Mouse (Mus musculus) urinary bladder, postnatal 14 days (tissue): ENCODE data around the gene Xkr8.
"Not testable (repeated sequence)": the region's sequence is repeated elsewhere in the genome, so short reads cannot be mapped to it uniquely, and the experiment has no call there.

Experiments used
- DNase-seq: peaks from one replicate; pipeline ENCODE4 v3.0.0; 2021; ENCODE audit warnings: low spot score

Xkr8 gene

GRCm38 (mm10) chr4:132732148-132732684 lies at the start of gene Xkr8:
TSS of gene Xkr8 (minus strand) at chr4:132732546.
- DNase-seq = peak; percentile 95

DNA sequence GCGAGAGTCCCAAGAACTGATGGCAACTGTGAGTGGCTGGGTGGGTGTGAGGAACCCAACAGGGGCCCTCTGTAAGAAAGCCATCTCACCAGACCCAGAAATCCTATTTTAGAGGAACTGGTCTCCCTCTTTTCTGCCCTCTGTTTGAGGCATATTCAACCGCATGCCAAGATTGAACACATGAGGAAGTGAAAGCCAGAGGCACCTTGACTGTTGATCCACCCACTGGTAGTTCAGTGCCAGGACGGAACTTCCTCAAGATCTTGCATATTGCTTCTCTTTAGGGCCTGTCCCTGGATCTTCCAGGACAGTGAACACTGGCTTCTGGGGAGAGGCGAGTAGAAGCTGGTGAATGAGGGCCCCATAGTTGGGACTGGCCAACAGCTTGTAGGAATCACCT lies 47.9 kb upstream of the Xkr8 start:
- no peak for DNase-seq

- no peak for DNase-seq
These were observed 46.3 kb upstream of the Xkr8 start for GRCm38 (mm10) chr4:132778562-132779201.

DNA sequence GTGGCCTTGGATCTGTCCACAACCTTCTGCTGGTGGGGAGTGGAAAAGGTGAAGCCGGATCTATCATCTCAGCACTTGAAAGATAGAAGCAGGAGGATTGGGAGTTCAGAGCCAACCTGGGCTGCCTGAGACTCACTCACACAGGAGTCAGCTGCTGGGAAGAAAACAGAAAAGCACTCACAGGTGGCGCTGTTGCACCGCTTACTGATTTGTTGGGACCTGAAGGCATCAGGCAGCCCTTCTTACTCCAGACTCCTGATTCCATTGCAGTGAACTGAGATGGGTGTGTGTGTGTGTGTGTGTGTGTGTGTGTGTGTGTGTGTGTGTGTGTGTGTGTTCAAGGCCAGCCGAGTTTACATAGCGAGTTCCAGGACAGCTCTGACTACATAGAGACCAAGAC lies 44.4 kb upstream of the Xkr8 start:
- DNase-seq = peak; percentile 77

- no peak for DNase-seq
These were observed 42.6 kb upstream of the Xkr8 start for GRCm38 (mm10) chr4:132774905-132775304.

GRCm38 (mm10) chr4:132771776-132772175 lies 39.4 kb upstream of the Xkr8 start:
- no peak for DNase-seq

DNA sequence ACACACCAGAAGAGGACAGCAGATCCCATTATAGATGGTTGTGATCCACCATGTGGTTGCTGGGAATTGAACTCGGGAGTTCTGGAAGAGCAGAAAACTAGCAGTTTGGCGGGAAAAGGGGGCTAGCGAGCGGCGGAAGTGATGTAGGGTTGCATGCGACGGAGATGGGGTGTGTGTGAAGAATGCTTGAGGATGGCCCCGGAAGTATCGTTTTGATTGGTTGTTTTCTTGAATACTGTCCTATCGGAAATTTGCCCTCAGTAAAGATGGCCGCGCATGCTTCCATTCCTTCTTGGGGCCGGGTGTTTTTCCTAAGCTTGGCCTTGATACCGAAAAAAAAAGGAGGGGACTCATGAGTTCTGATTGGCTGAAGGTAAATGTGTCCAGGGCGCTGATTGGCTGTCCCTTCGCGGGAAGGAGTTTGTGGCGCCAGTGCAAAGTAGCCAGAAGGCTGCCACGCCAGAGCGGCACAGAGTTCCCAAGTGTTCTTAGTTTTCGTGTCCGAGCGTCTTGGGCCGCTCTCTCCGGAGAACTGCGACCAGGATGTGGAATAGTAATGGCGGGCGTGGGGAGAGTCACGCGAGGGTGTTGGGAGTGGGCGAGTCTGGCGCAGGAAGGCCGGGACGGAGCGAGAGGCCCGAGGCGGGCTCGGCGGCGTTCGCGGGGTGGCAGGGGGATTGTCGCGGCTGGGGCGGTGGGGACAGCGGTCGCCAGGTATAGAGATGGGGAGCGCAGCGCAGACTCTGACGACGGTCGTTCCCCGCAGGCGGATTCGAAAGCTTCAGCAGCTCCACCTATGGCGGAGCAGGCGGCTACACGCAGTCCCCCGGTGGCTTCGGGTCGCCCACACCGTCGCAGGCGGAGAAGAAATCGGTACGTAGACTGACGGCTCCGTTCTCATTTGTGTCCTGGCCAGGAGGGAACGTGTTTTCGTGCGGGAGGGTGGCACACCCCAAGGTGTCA lies 35.8 kb upstream of the Xkr8 start, which contains the start of gene Rpa2:
TSS of gene Rpa2 (plus strand) at position 419 of the 963 bp plus-strand sequence.
- DNase-seq = peak; percentile 99

DNA sequence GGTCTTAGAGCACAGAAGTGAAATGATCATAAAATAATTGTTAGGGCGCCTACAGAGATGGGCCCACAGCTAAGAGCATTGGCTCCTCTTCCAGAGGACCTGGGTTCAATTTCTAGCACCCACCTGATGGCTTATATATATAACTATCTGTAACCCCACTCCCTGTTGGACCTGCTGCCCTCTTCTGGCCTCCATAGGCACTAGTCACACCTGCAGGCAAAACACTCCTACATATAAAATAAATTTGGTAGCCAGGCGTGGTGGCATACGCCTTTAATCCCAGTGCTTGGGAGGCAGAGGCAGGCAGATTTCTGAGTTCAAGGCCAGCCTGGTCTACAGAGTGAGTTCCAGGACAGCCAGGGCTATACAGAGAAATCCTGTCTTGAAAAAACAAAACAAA lies 30.8 kb upstream of the Xkr8 start:
- DNase-seq = not testable (repeated sequence)

DNA sequence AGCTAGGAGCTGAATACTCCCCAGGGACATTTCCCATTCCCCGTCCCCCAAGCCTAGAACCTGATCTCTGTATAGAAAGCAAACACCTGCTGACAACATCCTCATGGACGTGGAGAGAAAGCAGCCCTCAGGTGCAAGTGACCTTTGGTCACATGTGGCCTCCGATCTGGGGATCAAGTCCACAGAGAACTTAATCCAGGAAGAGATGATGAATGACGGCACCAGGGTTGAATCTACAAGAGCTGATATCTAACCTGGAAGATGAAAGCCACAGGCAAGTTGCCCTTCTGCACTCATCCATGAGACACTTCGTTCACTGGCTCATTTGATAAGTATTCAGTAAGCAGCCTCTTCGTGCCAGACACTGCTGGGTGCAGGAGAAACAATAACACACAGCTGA lies 30.3 kb upstream of the Xkr8 start:
- no peak for DNase-seq

DNA sequence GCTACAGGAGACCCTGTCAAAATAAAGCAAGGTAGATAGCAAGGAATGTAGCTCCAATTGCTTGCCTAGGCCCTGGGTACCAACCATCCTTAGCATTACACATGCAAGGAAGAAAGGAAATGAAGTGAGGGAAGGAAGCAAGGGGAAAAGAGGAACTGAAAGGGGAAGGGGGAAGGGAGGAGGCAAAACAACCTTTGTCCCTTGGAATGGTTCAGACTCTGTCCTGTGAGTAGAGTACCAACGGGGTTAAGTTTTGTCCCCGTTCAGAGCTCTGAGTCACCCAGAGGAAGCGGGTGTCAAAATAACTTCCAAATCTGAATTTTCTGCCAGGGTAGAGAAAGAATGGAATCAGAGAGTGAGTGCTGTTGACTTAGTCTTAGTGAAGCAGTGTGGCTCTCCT lies 27.9 kb upstream of the Xkr8 start:
- DNase-seq = no peak

- DNase-seq = no peak
These were observed 25.4 kb upstream of the Xkr8 start for GRCm38 (mm10) chr4:132757633-132758351.

DNA sequence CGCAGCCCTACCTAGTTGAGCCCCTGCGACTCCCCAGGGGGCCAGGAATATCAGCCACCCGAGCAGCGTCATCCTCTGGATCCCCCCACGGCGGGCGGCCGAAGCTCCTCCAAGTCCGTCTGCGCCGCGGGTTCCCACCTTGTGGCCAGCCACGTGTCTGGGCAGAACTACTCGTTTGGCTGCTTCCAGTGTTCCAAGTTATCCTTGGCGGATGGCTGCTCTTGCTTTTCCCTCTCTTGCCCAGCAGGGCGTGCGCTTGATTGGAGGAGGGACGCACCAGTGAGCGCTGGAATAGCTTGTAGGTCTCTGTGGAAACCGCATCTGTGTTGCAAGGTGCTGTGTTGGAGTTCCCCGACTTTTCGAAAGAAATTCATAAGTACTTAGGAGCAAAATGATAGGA lies 24.6 kb upstream of the Xkr8 start, which contains the start of gene Smpdl3b:
TSS of gene Smpdl3b (minus strand) at position 279 of the 400 bp plus-strand sequence.
- DNase-seq = peak; percentile 81

DNA sequence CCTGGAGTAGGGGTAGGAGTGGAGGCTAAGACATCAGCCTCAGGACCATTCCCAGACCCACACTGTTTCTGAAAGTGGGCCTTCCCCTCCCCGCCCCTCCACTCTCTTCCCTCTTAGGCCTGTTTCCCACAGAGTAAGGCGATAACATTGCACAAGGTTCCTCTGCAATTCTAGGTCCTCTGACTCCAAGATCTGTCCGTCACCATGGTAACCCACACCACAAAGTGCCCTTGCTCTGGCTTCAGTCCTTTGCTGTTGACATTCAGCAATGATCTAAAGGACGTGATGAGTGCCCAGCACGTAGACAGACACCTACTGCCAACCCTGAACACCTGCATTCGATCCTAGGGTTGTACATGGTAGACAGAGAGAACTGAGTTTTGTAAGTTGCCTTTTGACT lies 20.6 kb upstream of the Xkr8 start:
- no peak for DNase-seq

DNA sequence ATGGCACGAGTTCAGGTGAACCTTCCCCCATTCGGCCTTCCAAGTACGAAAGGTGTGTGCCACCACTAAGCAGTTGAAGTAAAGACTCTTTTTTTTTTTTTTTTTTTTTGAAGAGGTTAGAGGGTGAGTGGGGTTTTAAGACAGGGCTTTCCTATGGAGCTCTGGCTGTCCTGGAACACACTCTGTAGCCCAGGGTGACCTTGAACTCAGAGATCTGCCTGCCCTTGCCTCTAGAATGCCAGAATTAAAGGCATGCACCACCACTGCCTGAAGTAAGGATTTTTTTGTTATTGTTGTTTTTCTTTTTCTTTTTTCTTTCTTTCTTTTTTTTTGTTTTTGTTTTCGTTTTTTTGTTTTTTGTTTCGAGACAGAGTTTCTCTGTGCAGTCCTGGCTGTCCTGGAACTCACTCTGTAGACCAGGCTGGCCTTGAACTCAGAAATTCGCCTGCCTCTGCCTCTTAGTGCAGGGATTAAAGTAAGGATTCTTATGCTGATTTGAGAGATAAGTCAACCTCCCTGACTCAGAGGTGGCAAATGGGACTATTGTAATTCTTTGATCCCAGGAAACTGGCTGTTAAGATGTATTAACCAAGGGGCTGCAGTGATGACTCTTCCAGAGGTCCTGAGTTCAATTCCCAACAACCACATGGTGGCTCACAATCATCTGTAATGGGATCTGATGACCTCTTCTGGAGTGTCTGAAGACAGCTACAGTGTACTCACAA lies 17.1 kb upstream of the Xkr8 start:
- DNase-seq = no peak

GRCm38 (mm10) chr4:132748778-132749177 lies 16.4 kb upstream of the Xkr8 start:
- no peak for DNase-seq

DNA sequence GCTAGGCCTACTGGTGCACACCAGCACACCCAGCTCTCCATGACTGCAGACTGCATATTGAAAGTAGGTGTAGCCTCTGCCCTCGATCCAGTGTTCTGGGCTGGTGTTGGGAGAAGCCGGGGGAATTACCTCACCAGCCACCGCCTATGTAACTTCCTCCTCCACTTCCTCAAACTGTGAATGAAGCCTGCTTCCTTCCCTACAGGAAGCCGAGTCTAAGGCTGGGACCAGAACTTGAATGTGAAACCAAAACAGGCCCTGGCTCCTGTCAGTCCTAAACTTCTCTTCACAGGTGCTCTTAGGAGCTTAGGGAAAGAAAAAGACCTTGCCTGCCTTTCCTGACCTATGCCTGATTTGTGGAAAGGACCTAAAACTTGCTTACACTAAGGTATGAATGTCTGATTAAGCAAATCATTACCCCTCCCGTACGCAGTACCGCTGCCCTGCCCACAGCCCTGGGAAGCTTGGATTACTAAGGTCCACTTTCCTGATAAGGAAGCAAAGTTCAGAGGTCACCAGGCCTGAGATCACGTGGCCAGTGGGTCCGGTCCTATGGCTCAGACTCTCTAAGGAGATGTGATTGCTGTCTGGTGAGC lies 15.4 kb upstream of the Xkr8 start:
- DNase-seq = peak; percentile 22

DNA sequence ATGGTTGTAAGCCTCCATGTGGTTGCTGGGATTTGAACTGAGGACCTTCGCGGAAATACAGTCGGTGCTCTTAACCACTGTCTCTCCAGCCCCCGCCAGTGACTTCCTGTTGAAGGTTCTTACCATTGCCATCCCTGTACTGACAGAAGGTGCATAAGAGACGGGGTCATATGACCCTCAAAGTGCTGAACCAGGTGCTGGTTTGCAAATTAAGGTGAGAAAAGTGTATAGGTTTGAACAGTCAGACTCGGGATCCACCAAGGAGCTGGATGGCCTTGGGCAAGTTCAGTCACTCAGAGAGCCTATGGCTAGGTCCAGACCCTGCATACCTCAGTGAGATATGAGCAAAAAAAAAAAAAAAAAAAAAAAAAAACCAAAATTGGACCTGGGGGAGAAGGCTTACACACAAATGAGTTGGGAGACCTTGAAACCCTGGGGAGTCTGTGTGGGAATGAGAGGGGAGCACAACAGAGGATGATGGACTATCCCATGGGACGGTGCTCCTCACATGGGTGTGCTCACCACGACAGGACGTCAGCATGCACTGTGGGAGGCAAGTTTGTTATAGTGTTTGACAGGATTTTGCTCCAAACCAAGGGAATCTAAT lies 14.7 kb upstream of the Xkr8 start:
- no peak for DNase-seq

DNA sequence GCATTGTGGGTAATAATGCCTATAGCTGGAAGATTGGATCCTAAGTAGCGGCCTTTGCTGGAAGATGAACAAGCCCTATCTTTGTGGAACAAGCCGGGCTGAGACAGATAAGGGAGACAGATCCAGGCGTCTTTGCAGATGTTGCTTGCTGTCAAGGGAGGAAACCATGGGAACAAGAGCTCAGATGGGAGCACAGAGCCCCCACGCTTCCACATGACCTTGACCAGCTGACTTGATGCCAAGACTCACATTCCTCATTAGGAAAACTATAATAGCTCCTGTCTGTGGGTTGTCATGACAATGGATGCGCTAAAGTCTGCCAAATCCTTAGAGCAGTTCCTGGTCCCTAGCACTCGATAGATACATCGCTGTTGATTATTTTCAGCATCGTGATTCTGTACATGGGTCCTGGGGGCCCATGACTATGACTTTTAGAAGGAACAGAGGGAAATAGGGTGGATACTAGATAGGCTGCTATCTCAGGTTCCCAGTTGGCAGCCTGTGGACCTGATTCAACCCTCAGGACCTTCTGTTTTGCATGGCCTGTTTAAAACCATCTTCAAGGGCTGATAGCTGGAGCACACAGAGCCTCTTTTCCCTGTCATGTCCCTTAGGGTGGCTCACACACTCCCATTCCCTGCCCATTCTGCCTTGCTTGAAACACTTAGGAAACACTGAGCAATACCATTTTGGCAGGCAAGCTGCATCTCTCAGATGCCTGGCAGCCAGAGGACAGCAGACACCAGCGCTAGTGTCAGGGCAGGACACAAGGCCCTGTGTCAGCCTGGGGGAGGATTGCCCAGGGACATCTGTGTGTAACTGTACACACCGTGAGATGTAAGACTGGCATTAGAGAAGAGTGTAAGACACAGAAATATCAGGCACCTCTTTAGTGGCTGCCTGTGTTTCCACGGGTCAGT lies 11.9 kb upstream of the Xkr8 start:
- DNase-seq = no peak

DNA sequence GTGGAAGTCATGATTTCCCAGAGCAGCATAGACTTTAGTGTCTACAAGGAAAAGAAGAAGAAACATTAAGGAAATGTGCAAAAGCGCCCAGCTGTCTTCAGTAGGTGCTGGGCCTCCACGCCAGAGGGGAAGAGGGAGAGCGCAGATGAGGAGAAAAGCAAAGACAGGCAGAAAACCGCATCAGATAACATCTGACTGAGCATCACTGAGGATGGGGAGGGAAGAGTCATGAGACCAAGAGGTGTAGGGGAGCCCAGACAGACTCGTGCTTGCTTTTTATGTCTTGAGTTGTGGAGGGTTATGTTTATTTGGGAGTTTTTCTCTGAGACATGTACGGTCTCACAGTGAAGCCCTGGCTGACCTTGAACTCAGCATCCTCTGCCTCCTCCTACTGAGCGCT lies 9.1 kb upstream of the Xkr8 start:
- no peak for DNase-seq

DNA sequence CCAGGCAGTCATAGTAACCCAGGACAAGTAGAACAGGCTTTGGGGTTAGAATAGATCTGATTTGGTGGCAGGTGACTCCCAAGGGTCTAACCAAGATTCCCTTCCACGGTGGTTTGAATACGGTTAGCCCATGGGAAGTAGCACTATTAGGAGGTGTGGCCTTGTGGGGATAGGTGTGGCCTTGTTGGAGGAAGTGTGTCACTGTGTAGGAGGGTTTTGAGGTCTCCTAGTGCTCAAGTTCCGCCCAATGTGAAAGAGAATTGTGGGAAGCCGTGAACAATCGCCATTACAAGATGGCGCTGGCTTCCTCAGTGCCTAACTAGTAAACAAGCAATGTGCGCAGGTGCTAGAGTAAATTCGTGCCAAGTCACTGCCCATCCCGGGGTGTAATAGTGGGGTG lies 4.8 kb upstream of the Xkr8 start:
- not testable (repeated sequence) for DNase-seq
